Mouse (Mus musculus) lung, postnatal 0 days (tissue): ENCODE results near the gene Pxt1.

Source experiments
- CTCF ChIP-seq: IDR thresholded peaks from 2 replicates; pipeline ENCODE4 v1.5.1; 2016; ENCODE audit warnings: antibody characterized with exemption, mild to moderate bottlenecking
- EP300 ChIP-seq: IDR thresholded peaks from 2 replicates; pipeline ENCODE4 v1.6.1; 2016; ENCODE audit warnings: antibody characterized with exemption, mild to moderate bottlenecking, control low read depth

GRCm38 (mm10) chr17:28905377-28905916 is 38.2 kb downstream of the Pxt1 start:
- TF ChIP-seq CTCF (no peak), EP300 (no peak)
